Mouse (Mus musculus): ENCODE data around the gene Lyst. TPM values are rescaled to one million over a fixed set of nuclear protein-coding genes. Genes with fewer than 3 reads are reported as not detected.
"Not testable (repeated sequence)": the region's sequence is repeated elsewhere in the genome, so short reads cannot be mapped to it uniquely, and the experiment has no call there.

Lyst gene
- total and polyA plus RNA-seq, 2 experiments from 2014 or later: 1.9 to 6.3 TPM

DNA sequence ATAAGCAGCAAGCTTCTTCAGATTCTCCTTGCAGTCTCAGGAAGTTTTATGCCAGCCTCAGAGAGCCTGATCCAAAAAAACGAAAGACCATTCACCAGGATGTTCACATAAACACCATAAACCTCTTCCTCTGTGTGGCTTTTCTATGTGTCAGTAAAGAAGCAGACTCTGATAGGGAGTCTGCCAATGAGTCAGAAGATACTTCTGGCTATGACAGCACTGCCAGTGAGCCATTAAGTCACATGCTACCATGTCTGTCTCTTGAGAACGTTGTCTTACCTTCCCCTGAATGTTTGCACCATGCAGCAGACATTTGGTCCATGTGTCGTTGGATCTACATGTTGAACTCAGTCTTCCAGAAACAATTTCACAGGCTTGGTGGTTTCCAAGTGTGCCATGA lies 47.4 kb downstream of the Lyst start:
- Histone ChIP-seq H3K9me3 (replicated peaks; ENCODE audit: control insufficient read depth, low read length) (no peaks in the 10 kb centered on the region), H3K9ac (replicated peaks; ENCODE audit: low read depth, low read length) (no peak overlapping the region), H3K4me2 (ENCODE audit: low read depth, low read length) (no peak overlapping the region), H3K36me3 (replicated peaks; ENCODE audit: control insufficient read depth, insufficient read depth, low read length) (peaks cover 26% of the 10 kb centered on the region), H3K27me3 (ENCODE audit: control insufficient read depth, insufficient read depth, low read length) (no peaks in the 10 kb centered on the region), H3K4me1 (ENCODE audit: control insufficient read depth, insufficient read depth) (no peaks in the 10 kb centered on the region), H3K27ac (ENCODE audit: low read depth) (no peak overlapping the region), H3K4me3 (ENCODE audit: low read depth, low read length) (no peak overlapping the region)
- ATAC-seq (ENCODE audit: insufficient read depth, low read depth) (no peak), DNase-seq (ENCODE audit: low spot score) (no peak)
- WGBS: 54% methylated on average over 3 of the region's 3 CpGs
- TF ChIP-seq CTCF (IDR thresholded peaks at IDR 0.05; ENCODE audit: low read depth): no peak
- TF ChIP-seq EP300 (IDR thresholded peaks at IDR 0.05; ENCODE audit: low read depth): no peak

DNA sequence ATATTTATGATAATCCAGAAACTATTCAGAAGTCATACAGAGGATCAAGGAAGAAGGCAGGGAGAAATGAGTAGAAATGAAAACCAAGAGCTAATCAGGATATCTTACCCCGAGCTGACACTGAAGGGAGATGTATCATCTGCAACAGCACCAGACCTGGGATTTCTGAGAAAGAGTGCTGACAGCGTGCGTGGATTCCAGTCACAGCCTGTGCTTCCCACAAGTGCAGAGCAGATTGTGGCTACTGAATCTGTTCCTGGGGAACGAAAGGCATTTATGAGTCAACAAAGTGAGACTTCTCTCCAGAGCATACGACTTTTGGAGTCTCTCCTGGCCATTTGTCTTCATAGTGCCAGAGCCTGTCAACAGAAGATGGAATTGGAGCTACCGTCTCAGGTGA lies 47.8 kb downstream of the Lyst start:
- DNase-seq (ENCODE audit: low spot score): no peak
- no peaks in the 10 kb centered on the region for H3K27me3 ChIP-seq (ENCODE audit: control insufficient read depth, insufficient read depth, low read length)
- no peaks in the 10 kb centered on the region for H3K9me3 ChIP-seq (replicated peaks; ENCODE audit: control insufficient read depth, low read length)
- no peak for ATAC-seq (ENCODE audit: insufficient read depth, low read depth)
- H3K27ac ChIP-seq (ENCODE audit: low read depth): no peak overlapping the region
- no peak overlapping the region for H3K9ac ChIP-seq (replicated peaks; ENCODE audit: low read depth, low read length)
- 57% methylated on average over 6 of the region's 6 CpGs for WGBS
- TF ChIP-seq CTCF (IDR thresholded peaks at IDR 0.05; ENCODE audit: low read depth) (no peak), EP300 (IDR thresholded peaks at IDR 0.05; ENCODE audit: low read depth) (no peak)
- H3K36me3 ChIP-seq (replicated peaks; ENCODE audit: control insufficient read depth, insufficient read depth, low read length): peaks cover 26% of the 10 kb centered on the region
- H3K4me2 ChIP-seq (ENCODE audit: low read depth, low read length): no peak overlapping the region
- no peak overlapping the region for H3K4me3 ChIP-seq (ENCODE audit: low read depth, low read length)
- H3K4me1 ChIP-seq (ENCODE audit: control insufficient read depth, insufficient read depth): no peaks in the 10 kb centered on the region

DNA sequence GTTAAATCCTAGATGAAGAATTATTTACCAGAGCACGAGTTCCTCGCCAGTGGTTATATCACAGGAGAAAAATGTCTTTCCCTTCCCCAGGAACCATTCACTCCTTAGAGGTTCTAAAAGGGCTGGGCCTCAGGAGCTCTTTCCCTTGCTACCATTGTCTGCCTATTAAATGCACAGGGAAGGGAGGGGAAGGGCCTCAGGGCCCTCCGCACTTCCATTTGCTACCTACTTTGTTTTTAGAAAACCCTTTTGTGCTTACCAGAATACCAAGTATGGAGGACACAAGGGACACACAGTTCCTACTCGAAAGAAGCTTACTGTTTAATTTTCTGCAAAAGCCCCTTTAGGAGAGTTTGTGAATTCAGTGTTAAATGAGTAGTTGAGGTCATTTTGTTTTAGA lies 48.5 kb downstream of the Lyst start:
- Histone ChIP-seq H3K36me3 (replicated peaks; ENCODE audit: control insufficient read depth, insufficient read depth, low read length) (peaks cover 26% of the 10 kb centered on the region), H3K9me3 (replicated peaks; ENCODE audit: control insufficient read depth, low read length) (no peaks in the 10 kb centered on the region), H3K27ac (ENCODE audit: low read depth) (no peak overlapping the region), H3K9ac (replicated peaks; ENCODE audit: low read depth, low read length) (no peak overlapping the region), H3K4me3 (ENCODE audit: low read depth, low read length) (no peak overlapping the region), H3K4me2 (ENCODE audit: low read depth, low read length) (no peak overlapping the region), H3K4me1 (ENCODE audit: control insufficient read depth, insufficient read depth) (no peaks in the 10 kb centered on the region), H3K27me3 (ENCODE audit: control insufficient read depth, insufficient read depth, low read length) (no peaks in the 10 kb centered on the region)
- WGBS: 79% methylated on average over 4 of the region's 4 CpGs
- no peak for DNase-seq (ENCODE audit: low spot score)
- TF ChIP-seq EP300 (IDR thresholded peaks at IDR 0.05; ENCODE audit: low read depth) (no peak), CTCF (IDR thresholded peaks at IDR 0.05; ENCODE audit: low read depth) (no peak)
- no peak for ATAC-seq (ENCODE audit: insufficient read depth, low read depth)

DNA sequence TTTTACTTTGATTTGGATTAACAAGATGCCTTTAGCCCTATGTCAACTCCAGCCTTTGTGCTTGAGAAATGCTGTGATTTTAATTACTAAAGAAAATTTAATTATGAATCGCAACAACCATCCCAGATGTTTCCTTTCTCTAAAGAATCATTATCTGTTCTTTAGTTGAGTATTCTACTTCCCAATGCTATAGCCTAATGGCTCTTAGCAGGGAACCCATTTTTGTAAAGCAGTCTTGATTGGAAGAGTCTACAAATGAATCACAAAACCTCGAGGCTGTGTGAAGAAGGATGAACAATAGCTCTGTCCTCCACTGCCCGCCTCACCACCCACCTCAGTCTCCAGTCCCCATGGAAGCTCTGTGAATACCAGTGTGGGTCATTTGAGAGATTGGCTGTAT lies 57.1 kb downstream of the Lyst start:
- H3K9me3 ChIP-seq (replicated peaks; ENCODE audit: control insufficient read depth, low read length): no peaks in the 10 kb centered on the region
- no peak overlapping the region for H3K9ac ChIP-seq (replicated peaks; ENCODE audit: low read depth, low read length)
- DNase-seq (ENCODE audit: low spot score) (no peak), ATAC-seq (ENCODE audit: insufficient read depth, low read depth) (no peak)
- WGBS: 84% methylated on average over 3 of the region's 3 CpGs
- no peak overlapping the region for H3K27ac ChIP-seq (ENCODE audit: low read depth)
- no peak overlapping the region for H3K4me2 ChIP-seq (ENCODE audit: low read depth, low read length)
- H3K4me3 ChIP-seq (ENCODE audit: low read depth, low read length): no peak overlapping the region
- TF ChIP-seq CTCF (IDR thresholded peaks at IDR 0.05; ENCODE audit: low read depth): no peak
- no peak for TF ChIP-seq EP300 (IDR thresholded peaks at IDR 0.05; ENCODE audit: low read depth)
- no peaks in the 10 kb centered on the region for H3K4me1 ChIP-seq (ENCODE audit: control insufficient read depth, insufficient read depth)
- H3K36me3 ChIP-seq (replicated peaks; ENCODE audit: control insufficient read depth, insufficient read depth, low read length): peaks cover 23% of the 10 kb centered on the region
- H3K27me3 ChIP-seq (ENCODE audit: control insufficient read depth, insufficient read depth, low read length): no peaks in the 10 kb centered on the region

DNA sequence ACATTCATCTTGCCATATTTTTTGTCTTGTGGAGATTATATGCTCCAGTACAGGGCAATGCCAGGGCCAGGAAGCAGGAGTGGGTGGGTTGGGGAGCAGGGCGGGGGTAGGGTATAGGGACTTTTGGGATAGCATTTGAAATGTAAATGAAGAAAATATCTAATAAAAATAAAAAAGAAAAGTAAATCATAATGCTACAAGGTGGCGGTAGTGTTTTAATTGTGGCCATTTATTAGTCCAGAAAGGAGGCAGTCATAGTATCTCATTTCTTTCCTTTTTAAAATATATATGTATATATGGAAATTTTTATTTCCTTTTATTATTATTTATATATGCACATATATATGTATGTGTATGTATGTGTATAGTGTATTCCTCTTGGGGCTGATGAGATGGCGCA lies 65.3 kb downstream of the Lyst start:
- no peak overlapping the region for H3K4me3 ChIP-seq (ENCODE audit: low read depth, low read length)
- ATAC-seq (ENCODE audit: insufficient read depth, low read depth) (no peak), DNase-seq (ENCODE audit: low spot score) (no peak)
- TF ChIP-seq EP300 (IDR thresholded peaks at IDR 0.05; ENCODE audit: low read depth) (no peak), CTCF (IDR thresholded peaks at IDR 0.05; ENCODE audit: low read depth) (no peak)
- no peaks in the 10 kb centered on the region for H3K4me1 ChIP-seq (ENCODE audit: control insufficient read depth, insufficient read depth)
- no peak overlapping the region for H3K4me2 ChIP-seq (ENCODE audit: low read depth, low read length)
- H3K27ac ChIP-seq (ENCODE audit: low read depth): no peak overlapping the region
- H3K27me3 ChIP-seq (ENCODE audit: control insufficient read depth, insufficient read depth, low read length): no peaks in the 10 kb centered on the region
- no peak overlapping the region for H3K9ac ChIP-seq (replicated peaks; ENCODE audit: low read depth, low read length)
- peaks cover 10% of the 10 kb centered on the region for H3K36me3 ChIP-seq (replicated peaks; ENCODE audit: control insufficient read depth, insufficient read depth, low read length)
- 97% methylated on average over 3 of the region's 3 CpGs for WGBS
- H3K9me3 ChIP-seq (replicated peaks; ENCODE audit: control insufficient read depth, low read length): no peaks in the 10 kb centered on the region

DNA sequence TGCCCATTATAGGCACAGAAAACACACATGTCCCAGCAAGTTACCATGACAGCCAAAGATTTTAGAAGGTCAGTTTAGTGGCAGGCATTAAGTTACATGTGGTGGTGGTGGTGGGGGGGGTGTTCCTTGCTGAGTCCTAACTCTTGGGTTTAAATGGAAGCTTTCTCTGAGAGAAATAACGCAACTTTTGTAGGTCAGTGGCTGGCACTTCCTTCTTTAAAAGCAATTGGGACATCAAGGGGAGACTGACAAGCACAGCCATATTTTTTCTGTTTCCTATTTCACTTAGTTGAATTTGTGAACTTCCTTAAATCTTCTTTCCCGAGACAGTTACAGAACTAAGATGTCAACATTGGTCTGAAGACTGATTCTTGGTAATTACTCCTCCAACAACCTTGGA lies 75.9 kb downstream of the Lyst start:
- H3K9me3 ChIP-seq (replicated peaks; ENCODE audit: control insufficient read depth, low read length); H3K27me3 ChIP-seq (ENCODE audit: control insufficient read depth, insufficient read depth, low read length); H3K4me3 ChIP-seq (ENCODE audit: low read depth, low read length); H3K27ac ChIP-seq (ENCODE audit: low read depth); ATAC-seq (ENCODE audit: insufficient read depth, low read depth); H3K4me2 ChIP-seq (ENCODE audit: low read depth, low read length); H3K9ac ChIP-seq (replicated peaks; ENCODE audit: low read depth, low read length); DNase-seq (ENCODE audit: low spot score); H3K4me1 ChIP-seq (ENCODE audit: control insufficient read depth, insufficient read depth): not testable (repeated sequence)
- peaks cover 22% of the 10 kb centered on the region for H3K36me3 ChIP-seq (replicated peaks; ENCODE audit: control insufficient read depth, insufficient read depth, low read length)
- WGBS: 80% methylated on average over 2 of the region's 2 CpGs

Data from heart, postnatal 0 days (tissue).